Mouse (Mus musculus) T-cell, adult 2 months (primary cell): ENCODE data around the gene Cst13.
"Not testable (repeated sequence)": the region's sequence is repeated elsewhere in the genome, so short reads cannot be mapped to it uniquely, and the experiment has no call there.

Source experiments
- DNase-seq: peaks from one replicate; pipeline ENCODE4 v3.0.0; 2022; ENCODE audit warnings: low spot score

Gene Cst13

DNA sequence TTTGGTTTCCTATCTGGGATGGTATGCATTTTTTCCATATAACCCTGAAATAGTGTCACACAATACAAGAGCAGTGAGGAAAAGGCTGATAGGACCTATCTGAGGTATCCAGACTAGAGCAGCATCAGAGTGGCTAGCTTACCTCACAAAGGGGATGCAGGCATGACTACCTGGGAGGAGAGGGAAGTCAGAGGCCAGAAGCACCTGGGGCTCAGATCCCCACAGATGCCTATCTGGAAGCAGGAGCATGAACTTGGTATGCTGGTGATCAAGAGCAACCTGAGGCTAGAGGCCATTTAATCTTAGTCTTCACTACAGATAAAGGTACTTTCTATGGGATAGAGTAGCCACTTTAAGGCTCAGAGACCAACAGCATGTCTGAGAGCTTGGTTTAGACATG lies at the start of gene Cst13:
Gene Cst13, plus strand, starts transcription at position 173 of the 400 bp plus-strand sequence.
- no peak for DNase-seq

GRCm38 (mm10) chr2:148771397-148771796 lies 48.5 kb upstream of the Cst13 start, which contains the start of gene Cst11:
Gene Cst11, minus strand, starts transcription at chr2:148771497.
- DNase-seq = not testable (repeated sequence)

- no peak for DNase-seq
These were observed 38.2 kb upstream of the Cst13 start, which contains the start of gene 8030411F24Rik for GRCm38 (mm10) chr2:148781709-148782108. Gene 8030411F24Rik, plus strand, starts transcription at chr2:148782009.

DNA sequence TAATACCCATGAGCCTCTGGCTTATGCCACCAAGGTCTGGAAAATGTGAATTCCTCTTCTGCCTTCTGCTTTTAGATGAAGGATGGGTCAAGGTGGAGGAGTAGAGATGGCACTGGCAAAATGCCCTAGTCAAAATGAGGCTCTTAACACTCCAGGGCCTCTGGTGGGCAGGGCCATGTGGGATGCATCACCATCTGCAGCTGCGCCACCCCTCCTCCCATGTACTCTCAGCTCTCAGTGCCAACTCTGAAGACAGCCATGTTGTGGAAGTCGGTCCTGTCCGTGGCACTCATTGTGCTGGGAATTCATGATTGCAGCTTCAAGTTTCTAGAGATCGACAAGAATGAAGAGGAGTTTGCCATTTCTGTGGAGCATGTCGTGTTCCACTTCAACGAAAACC lies 30.7 kb upstream of the Cst13 start, which contains the start of gene Cst12:
Gene Cst12, plus strand, starts transcription at position 220 of the 400 bp plus-strand sequence.
- DNase-seq = no peak

GRCm38 (mm10) chr2:148798485-148798884 lies 21.4 kb upstream of the Cst13 start, which contains the start of gene Cst8:
Gene Cst8, plus strand, starts transcription at chr2:148798785.
- no peak for DNase-seq

- DNase-seq = no peak
These were observed 18.4 kb upstream of the Cst13 start for GRCm38 (mm10) chr2:148801491-148801921.

DNA sequence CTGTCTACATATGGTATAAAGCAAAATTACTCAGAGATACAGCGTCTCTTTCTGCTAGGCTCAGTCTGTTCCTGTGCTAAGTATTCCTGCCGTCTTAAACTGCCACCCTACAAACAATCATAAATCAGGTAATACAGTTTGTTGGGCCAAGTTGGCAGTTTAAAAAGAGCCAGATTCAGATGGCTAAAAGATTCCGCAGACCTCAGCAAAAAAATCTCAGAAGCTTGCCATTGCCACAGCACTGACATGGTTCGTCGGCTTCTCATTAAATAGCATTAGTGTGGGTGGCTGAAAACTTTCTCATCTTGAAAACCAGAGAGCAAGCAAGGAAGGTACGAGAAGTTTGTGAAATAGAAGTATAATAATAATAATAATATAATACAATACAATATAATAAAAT lies 13.2 kb upstream of the Cst13 start:
- no peak for DNase-seq

DNA sequence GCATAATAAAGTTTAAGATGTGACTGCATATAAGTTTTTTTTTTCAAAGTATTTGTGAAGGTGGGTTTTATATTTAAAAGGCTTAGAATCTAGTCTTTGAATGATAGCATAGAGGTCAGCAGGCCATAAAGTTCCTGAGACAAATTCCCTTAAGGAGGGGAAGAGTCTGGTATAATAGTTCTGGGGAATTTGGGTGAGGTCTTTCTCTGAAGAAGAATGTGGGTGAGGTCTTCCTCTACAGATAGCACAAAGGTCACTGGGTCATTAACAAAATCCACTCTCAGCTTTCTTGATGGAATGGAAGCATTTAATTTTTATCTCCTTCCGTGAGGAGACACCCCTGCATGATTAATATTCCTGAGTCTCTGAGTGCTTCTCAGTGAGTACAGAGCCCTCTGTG lies 6.1 kb downstream of the Cst13 start:
- DNase-seq = no peak

DNA sequence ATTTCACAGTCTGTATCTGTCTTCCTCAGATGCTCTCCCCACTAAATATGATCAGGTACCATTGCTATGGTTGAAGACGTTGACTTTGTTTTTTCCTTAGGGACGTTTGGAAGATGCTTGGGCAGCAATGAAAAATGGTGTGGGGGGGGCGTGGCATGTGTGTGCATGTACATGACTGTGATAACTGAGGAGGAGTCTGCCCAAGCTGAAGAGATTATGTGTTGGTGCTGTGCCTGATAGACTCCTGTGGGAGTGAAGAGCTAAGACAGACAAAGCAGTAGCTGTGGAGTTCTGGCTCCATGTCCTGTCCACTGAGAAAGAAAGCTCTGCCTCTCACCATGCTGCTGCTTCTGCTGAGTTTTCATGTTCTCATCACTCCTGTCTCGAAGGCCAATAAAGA lies 15.0 kb downstream of the Cst13 start, which contains the start of gene Cst9:
Gene Cst9, plus strand, starts transcription at position 236 of the 400 bp plus-strand sequence.
- DNase-seq = no peak

DNA sequence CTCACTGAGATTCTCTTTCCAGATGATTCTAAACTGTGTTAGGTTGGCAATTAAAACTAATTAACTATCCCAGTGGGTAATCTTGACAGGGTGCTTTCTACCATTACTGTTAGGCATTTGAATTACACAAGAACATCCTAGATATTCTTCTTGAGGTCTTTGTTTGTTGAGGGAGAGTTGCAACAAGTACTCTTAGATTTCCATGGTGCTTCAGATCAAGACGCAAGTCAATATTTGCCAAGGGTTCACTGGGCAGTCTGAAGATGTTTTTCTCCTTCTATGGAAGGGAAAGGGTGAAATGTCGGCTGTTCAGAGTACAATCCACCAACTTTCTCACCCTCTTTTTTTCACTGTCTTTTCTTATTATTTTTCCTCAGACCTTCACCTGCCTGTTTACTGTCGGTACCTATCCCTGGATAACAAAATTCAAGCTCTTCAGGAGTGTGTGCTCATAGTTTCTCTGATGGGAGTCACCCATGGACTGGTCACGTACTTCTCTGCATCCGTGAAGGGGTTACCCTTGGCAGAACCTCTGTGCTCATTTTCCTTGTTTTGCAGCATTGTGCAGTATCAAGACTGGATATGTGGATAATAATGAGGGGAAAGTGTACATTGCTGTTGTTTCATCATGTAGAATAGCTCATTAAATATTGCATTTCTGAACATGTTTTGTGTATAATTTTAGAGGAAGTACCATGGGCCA lies 18.3 kb downstream of the Cst13 start:
- no peak for DNase-seq

GRCm38 (mm10) chr2:148839224-148839623 lies 19.3 kb downstream of the Cst13 start:
- no peak for DNase-seq

GRCm38 (mm10) chr2:148851116-148851906 lies 31.4 kb downstream of the Cst13 start:
- DNase-seq = peak; percentile 14

DNA sequence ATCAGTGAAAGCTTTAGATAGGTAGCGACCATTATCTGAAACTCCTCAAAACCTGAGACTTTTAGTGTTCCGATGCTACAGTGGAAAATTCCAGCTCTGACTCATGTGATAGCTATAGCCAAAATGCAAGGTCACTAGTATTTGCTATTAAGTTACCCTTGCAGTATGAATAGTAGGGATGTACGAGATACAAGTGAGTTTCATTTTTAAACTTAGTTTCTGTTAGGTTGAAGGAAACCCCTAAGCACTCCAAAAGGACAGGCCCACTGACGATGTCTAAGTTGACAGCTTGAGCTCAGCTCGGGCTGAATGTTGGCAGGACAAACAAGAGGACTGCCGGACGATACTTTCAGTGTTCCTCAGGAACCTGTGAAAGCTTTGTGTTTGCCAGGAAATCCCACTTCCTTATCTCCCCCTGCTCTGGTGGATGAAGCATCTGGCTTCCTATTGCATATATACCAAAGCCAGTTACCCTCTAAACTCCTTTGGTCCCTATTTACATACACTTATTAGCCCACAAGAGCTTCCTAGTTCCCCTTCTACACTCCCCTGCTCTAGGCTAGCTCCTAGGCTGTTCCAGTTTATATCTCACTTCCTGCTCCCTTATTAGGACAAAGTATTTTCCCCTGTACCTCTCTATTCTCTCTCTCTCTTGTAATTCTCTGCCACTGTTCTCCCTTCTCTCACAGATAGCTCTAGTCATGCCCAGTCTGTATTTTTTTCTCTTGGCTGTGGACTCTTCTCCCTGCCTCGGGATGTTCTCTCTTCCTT lies 36.9 kb downstream of the Cst13 start:
- no peak for DNase-seq

GRCm38 (mm10) chr2:148857506-148857905 lies 37.6 kb downstream of the Cst13 start:
- DNase-seq = no peak

DNA sequence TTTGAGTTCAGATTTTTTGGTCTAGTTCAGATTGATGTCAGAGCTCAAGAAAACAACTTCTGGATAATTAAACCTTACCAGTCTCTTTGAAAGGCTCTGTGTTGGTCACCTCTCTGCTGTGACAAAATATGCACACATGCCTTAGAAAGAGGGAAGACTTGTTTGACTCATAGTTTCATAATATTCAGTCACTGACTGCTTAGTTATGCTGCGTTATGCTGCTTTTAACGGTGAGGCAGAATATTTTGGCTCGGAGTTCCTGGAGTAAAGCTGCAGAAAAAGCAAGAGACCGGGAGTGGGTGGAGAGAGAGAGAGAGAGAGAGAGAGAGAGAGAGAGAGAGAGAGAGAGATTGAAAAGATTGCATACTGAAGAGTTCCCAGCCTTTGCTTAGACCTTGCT lies 41.1 kb downstream of the Cst13 start:
- DNase-seq = no peak

GRCm38 (mm10) chr2:148861693-148862092 lies 41.8 kb downstream of the Cst13 start:
- no peak for DNase-seq

- DNase-seq = no peak
These were observed 45.1 kb downstream of the Cst13 start, which contains the start of gene 9230104L09Rik for GRCm38 (mm10) chr2:148864966-148865365. Gene 9230104L09Rik, minus strand, starts transcription at chr2:148865038.

- no peak for DNase-seq
These were observed 49.1 kb downstream of the Cst13 start for GRCm38 (mm10) chr2:148868959-148869358.

DNA sequence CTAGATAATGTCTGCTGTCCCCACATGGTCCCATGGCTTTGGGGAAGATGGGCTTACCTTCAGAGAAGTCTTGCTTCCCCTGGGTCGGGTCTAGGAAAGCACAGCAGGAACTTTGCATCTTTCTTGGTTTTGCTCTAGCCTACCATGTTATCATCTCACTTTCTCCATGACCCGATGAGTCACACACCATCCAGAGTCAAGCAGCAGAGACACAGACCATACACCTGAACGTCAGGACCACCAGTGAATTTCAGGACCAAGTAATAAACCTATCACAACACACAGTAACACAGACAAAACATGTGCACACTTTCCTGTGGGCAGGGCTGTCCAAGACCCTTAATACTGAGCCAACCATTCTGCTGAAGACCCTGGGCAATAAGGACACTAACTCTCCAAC lies 50.6 kb downstream of the Cst13 start:
- no peak for DNase-seq

DNA sequence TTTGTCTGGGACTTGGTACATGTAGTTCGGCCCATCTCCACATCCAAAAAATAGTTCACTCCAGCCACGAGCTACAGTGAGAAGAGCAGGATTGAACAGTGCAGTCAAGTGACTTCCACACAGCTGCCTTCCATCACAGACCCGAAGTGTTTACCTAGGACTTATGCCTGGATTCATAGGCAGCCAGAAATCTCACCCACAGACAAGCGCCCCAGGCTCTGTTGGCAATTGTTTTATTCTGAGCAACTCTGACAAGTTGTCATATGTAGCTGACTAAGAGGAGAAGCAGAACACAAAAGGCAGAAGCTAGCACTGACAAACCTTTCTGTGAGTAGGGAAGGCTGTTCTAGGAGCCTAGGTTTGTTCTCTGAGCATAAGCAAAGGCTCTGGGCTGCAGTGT lies 53.0 kb downstream of the Cst13 start:
- no peak for DNase-seq

- DNase-seq = no peak
These were observed 54.3 kb downstream of the Cst13 start for GRCm38 (mm10) chr2:148874224-148874616.
